Comparison of ENCODE assay signal across 19 mouse cellular contexts in the genomic region with DNA sequence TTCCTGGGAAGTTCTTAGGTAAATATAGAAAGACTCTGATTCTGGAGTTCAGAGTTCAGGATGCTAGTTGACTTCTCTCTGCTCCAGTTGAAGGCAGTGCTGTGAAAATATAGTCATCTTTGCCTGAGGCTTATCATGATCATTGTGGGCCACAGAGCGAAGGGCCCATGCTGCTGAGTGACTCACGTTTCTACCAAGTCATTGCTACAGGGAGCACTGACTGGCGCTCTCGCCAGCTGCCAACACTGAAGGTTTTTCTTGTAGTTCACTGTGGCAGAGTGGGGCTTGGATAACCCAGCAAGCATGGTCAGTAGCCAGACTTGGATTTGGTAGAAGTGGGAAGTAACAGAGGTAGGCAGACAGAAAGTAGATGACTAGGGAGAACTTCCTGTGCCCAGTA.
DNase-seq lines count a peak whose midpoint lies in the region; ATAC-seq lines count a peak whose summit lies in the region.
"Had no signal": no experiment of that assay in that cellular context is flagged by ENCODE, and none has a peak within 500 bp of the region (broad histone marks: within the 10 kb centered on the region; RNA-seq: fewer than 3 reads in every experiment).

No protein-coding gene starts in this region.

- no peaks in the 10 kb centered on the region for H3K27me3 ChIP-seq in kidney, embryonic 14.5 days (ENCODE audit: control insufficient read depth, insufficient read depth, low read length)
- H3K27me3 ChIP-seq in midbrain, embryonic 11.5 days (ENCODE audit: control insufficient read depth, insufficient read depth, low read length): no peaks in the 10 kb centered on the region
- H3K27me3 ChIP-seq in midbrain, embryonic 16.5 days (ENCODE audit: control insufficient read depth, insufficient read depth, low read depth, low read length): no peaks in the 10 kb centered on the region
- H3K27me3 ChIP-seq in hindbrain, embryonic 13.5 days: no peaks in the 10 kb centered on the region
- H3K27me3 ChIP-seq: heart, embryonic 12.5 days; hindbrain, embryonic 15.5 days had no signal

- no peaks in the 10 kb centered on the region for H3K36me3 ChIP-seq in kidney, embryonic 14.5 days (ENCODE audit: control insufficient read depth, insufficient read depth, low read length)
- no peaks in the 10 kb centered on the region for H3K36me3 ChIP-seq in midbrain, embryonic 11.5 days (ENCODE audit: control insufficient read depth, insufficient read depth, low read length)
- H3K36me3 ChIP-seq in midbrain, embryonic 16.5 days (ENCODE audit: control insufficient read depth, insufficient read depth, low read length): no peaks in the 10 kb centered on the region
- no peaks in the 10 kb centered on the region for H3K36me3 ChIP-seq in hindbrain, embryonic 13.5 days
- H3K36me3 ChIP-seq: embryonic facial prominence, embryonic 10.5 days; forebrain, embryonic 10.5 days; heart, embryonic 12.5 days; hindbrain, embryonic 15.5 days had no signal

- H3K9ac ChIP-seq in kidney, embryonic 14.5 days (ENCODE audit: low read depth, low read length): no peak overlapping the region
- H3K9ac ChIP-seq in midbrain, embryonic 11.5 days (ENCODE audit: low read length): no peak overlapping the region
- no peak overlapping the region for H3K9ac ChIP-seq in midbrain, embryonic 16.5 days (ENCODE audit: low read depth, low read length)
- H3K9ac ChIP-seq in hindbrain, embryonic 13.5 days: no peak overlapping the region
- H3K9ac ChIP-seq: heart, embryonic 12.5 days; hindbrain, embryonic 15.5 days had no signal

- H3K9me3 ChIP-seq in kidney, embryonic 14.5 days (ENCODE audit: control insufficient read depth, low read length): no peaks in the 10 kb centered on the region
- H3K9me3 ChIP-seq in midbrain, embryonic 11.5 days (ENCODE audit: control insufficient read depth, low read length): no peaks in the 10 kb centered on the region
- H3K9me3 ChIP-seq in midbrain, embryonic 16.5 days (replicated peaks; ENCODE audit: control insufficient read depth, low read length, poor library complexity, severe bottlenecking): no peaks in the 10 kb centered on the region
- no peaks in the 10 kb centered on the region for H3K9me3 ChIP-seq in hindbrain, embryonic 13.5 days
- H3K9me3 ChIP-seq: embryonic facial prominence, embryonic 10.5 days; forebrain, embryonic 10.5 days; heart, embryonic 12.5 days; hindbrain, embryonic 15.5 days had no signal

- WGBS in kidney, embryonic 14.5 days: 66% methylated on average over 4 of the region's 4 CpGs
- 93% methylated on average over 4 of the region's 4 CpGs for WGBS in midbrain, embryonic 11.5 days
- 89% methylated on average over 4 of the region's 4 CpGs for WGBS in midbrain, embryonic 16.5 days
- 84% methylated on average over 4 of the region's 4 CpGs for WGBS in hindbrain, embryonic 13.5 days

- no peaks in the 10 kb centered on the region; the same call in 1 of the 2 replicates for H3K4me1 ChIP-seq in kidney, embryonic 14.5 days (ENCODE audit: control insufficient read depth, insufficient read depth, low read length)
- 0 out of 2 replicates have a peak, but pooled peaks cover 2% of the 10 kb centered on the region for H3K4me1 ChIP-seq in midbrain, embryonic 11.5 days (ENCODE audit: control insufficient read depth, insufficient read depth, low read length)
- H3K4me1 ChIP-seq in midbrain, embryonic 16.5 days (ENCODE audit: control insufficient read depth, insufficient read depth, low read length): no peaks in the 10 kb centered on the region
- peaks cover 14% of the 10 kb centered on the region for H3K4me1 ChIP-seq in hindbrain, embryonic 13.5 days (replicated peaks)

- H3K27ac ChIP-seq in kidney, embryonic 14.5 days (ENCODE audit: low read depth, low read length): peak overlapping the region; percentile 56; the same call in 1 of the 2 replicates
- H3K27ac ChIP-seq in midbrain, embryonic 11.5 days (ENCODE audit: low read depth, low read length): no peak overlapping the region
- H3K27ac ChIP-seq in midbrain, embryonic 16.5 days (ENCODE audit: low read length): no peak overlapping the region
- peak overlapping the region; percentile 30 for H3K27ac ChIP-seq in hindbrain, embryonic 13.5 days
- H3K27ac ChIP-seq: forebrain, embryonic 10.5 days; gastrocnemius, adult 2 months; hindbrain, embryonic 15.5 days had no signal

- H3K4me3 ChIP-seq in kidney, embryonic 14.5 days (ENCODE audit: low read length): no peak overlapping the region
- H3K4me3 ChIP-seq in midbrain, embryonic 11.5 days (ENCODE audit: low read depth, low read length): no peak overlapping the region
- H3K4me3 ChIP-seq in midbrain, embryonic 16.5 days (ENCODE audit: low read depth, low read length): no peak overlapping the region
- no peak overlapping the region for H3K4me3 ChIP-seq in hindbrain, embryonic 13.5 days
- H3K4me3 ChIP-seq: embryonic facial prominence, embryonic 10.5 days; forebrain, embryonic 10.5 days; gastrocnemius, adult 2 months; heart, embryonic 12.5 days; hindbrain, embryonic 15.5 days had no signal

- ATAC-seq in kidney, embryonic 14.5 days (ENCODE audit: low FRiP score, low TSS enrichment): no peak
- no peak for ATAC-seq in midbrain, embryonic 11.5 days (ENCODE audit: low FRiP score)
- no peak for ATAC-seq in midbrain, embryonic 16.5 days
- no peak for ATAC-seq in hindbrain, embryonic 13.5 days (ENCODE audit: low FRiP score)
- ATAC-seq: forebrain, embryonic 14.5 days had no signal

- peak; percentile 20 for DNase-seq in adrenal gland, postnatal 25 days
- no peak for DNase-seq in adrenal gland, postnatal 4 days (ENCODE audit: low spot score in 2 of 2)
- DNase-seq in kidney, adult 8-10 months: no peak
- peak; percentile 65 for DNase-seq in midbrain, embryonic 11.5 days (ENCODE audit: low spot score, missing footprints)
- DNase-seq in T-cell, adult 2 months (ENCODE audit: low spot score): no peak
- DNase-seq: cerebellum, adult 18-20 months; cerebellum, adult 9-11 months; cerebellum, postnatal 36 days; gastrocnemius, adult 2 months; gastrocnemius, postnatal 25 days; kidney, adult 11 months had no signal

- H3K4me2 ChIP-seq in kidney, embryonic 14.5 days (replicated peaks; ENCODE audit: low read depth, low read length): no peak overlapping the region
- no peak overlapping the region for H3K4me2 ChIP-seq in midbrain, embryonic 11.5 days
- H3K4me2 ChIP-seq in midbrain, embryonic 16.5 days (ENCODE audit: low read length): no peak overlapping the region
- no peak overlapping the region for H3K4me2 ChIP-seq in hindbrain, embryonic 13.5 days
- H3K4me2 ChIP-seq: heart, embryonic 12.5 days; hindbrain, embryonic 15.5 days had no signal

Comparison
In these comparisons a context has a peak if more than half of its experiments do, and no peak if none do; other contexts are left out.
1. DNase-seq: peak in adrenal gland, postnatal 25 days (single experiment) and midbrain, embryonic 11.5 days (single experiment); none in adrenal gland, postnatal 4 days (0 of 2), kidney, adult 8-10 months (0 of 2) and T-cell, adult 2 months (single experiment).
2. H3K27ac ChIP-seq: peak in kidney, embryonic 14.5 days (single experiment) and hindbrain, embryonic 13.5 days (single experiment); none in midbrain, embryonic 11.5 days (single experiment) and midbrain, embryonic 16.5 days (single experiment).